Mouse (Mus musculus): Measurements from ENCODE around the gene Neurl4. TPM values are rescaled to one million over a fixed set of nuclear protein-coding genes. Genes with fewer than 3 reads are reported as not detected.
"Not testable (repeated sequence)": the region's sequence is repeated elsewhere in the genome, so short reads cannot be mapped to it uniquely, and the experiment has no call there.

Neurl4 gene
- polyA plus RNA-seq, 1 experiment from 2014 or later, result 15.5 TPM

DNA sequence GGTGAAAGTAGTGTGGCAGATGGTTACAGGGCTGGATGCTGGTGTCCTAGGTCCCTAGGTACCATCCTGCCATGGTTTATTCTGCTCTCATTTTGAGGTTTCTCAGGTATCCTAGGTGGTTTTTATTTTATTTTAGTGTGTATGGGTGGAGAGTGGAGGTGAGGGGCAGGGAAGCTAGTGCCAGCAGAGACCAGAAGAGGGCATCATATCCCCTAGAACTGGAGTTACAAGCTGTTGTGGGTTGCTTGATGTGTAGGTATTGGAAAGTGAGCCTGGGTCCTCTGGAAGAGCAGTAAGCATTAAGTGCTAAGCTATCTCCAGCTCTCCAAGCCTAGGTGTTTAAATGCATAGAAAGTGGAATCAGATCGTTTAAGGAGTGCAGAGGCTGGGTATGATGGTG, 51.4 kb downstream of the Neurl4 start:
- Histone ChIP-seq H3K36me3 (ENCODE audit: poor library complexity, severe bottlenecking) (no peaks in the 10 kb centered on the region), H3K4me1 (peaks cover 12% of the 10 kb centered on the region), H3K27me3 (peaks cover 2% of the 10 kb centered on the region; the same call in 1 of the 2 replicates), H3K9me3 (replicated peaks) (no peaks in the 10 kb centered on the region), H3K4me2 (no peak overlapping the region), H3K27ac (no peak overlapping the region), H3K4me3 (no peak overlapping the region), H3K9ac (no peak overlapping the region)
- ATAC-seq, result no peak
- 55% methylated on average over 1 of the region's 1 CpGs for WGBS

GRCm38 (mm10) chr11:69953267-69953915, 52.5 kb downstream of the Neurl4 start:
- Histone ChIP-seq H3K4me3 (no peak overlapping the region), H3K4me1 (peaks cover 5% of the 10 kb centered on the region), H3K27me3 (peaks cover 2% of the 10 kb centered on the region; the same call in 1 of the 2 replicates), H3K9ac (no peak overlapping the region), H3K4me2 (no peak overlapping the region), H3K27ac (no peak overlapping the region), H3K36me3 (ENCODE audit: poor library complexity, severe bottlenecking) (no peaks in the 10 kb centered on the region), H3K9me3 (replicated peaks) (no peaks in the 10 kb centered on the region)
- ATAC-seq, result no peak
- WGBS, result 70% methylated on average over 11 of the region's 11 CpGs

- not testable (repeated sequence) for ATAC-seq
- WGBS, result 83% methylated on average over 4 of the region's 4 CpGs
Measured at GRCm38 (mm10) chr11:69955618-69956017, 54.7 kb downstream of the Neurl4 start.

DNA sequence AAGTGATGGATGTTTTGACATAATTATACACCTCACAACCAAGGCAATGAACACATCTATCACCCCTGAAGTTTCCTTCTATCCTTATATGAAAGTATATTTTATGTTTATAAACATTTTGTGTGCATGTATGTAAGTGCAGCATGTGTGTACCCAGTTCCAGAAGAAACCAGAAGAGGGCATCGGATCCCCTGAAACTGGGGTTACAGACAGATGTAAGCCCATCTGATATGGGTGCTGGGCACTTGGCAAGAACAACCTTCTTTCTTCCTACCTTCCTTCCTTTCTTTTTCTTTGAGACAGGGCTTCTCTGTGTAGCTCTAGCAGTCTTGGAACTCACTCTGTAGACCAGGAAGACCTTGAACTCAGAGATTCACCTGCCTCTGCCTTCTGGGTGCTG, 55.3 kb downstream of the Neurl4 start:
- H3K27me3 ChIP-seq, result peaks cover 11% of the 10 kb centered on the region
- no peak overlapping the region for H3K27ac ChIP-seq
- H3K36me3 ChIP-seq (ENCODE audit: poor library complexity, severe bottlenecking), result no peaks in the 10 kb centered on the region
- H3K4me1 ChIP-seq, result no peaks in the 10 kb centered on the region
- WGBS, result 74% methylated on average over 1 of the region's 1 CpGs
- H3K9me3 ChIP-seq (replicated peaks), result no peaks in the 10 kb centered on the region
- H3K9ac ChIP-seq, result no peak overlapping the region
- ATAC-seq, result no peak
- no peak overlapping the region for H3K4me2 ChIP-seq
- H3K4me3 ChIP-seq, result no peak overlapping the region

More at GRCm38 (mm10) chr11:69955618-69956017, 54.7 kb downstream of the Neurl4 start:
- H3K27me3 ChIP-seq; H3K27ac ChIP-seq; H3K4me1 ChIP-seq; H3K9ac ChIP-seq; H3K36me3 ChIP-seq (ENCODE audit: poor library complexity, severe bottlenecking); H3K9me3 ChIP-seq (replicated peaks); H3K4me2 ChIP-seq; H3K4me3 ChIP-seq: not testable (repeated sequence)

- 21% methylated on average over 5 of the region's 5 CpGs for WGBS
- Histone ChIP-seq H3K36me3 (ENCODE audit: poor library complexity, severe bottlenecking) (no peaks in the 10 kb centered on the region), H3K27me3 (peaks cover 54% of the 10 kb centered on the region), H3K4me2 (no peak overlapping the region), H3K4me3 (no peak overlapping the region), H3K27ac (no peak overlapping the region), H3K4me1 (no peaks in the 10 kb centered on the region), H3K9me3 (replicated peaks) (no peaks in the 10 kb centered on the region), H3K9ac (no peak overlapping the region)
- ATAC-seq, result no peak
Measured at GRCm38 (mm10) chr11:69960616-69961015, 59.7 kb downstream of the Neurl4 start.

GRCm38 (mm10) chr11:69961841-69962240, 61.0 kb downstream of the Neurl4 start:
- H3K36me3 ChIP-seq (ENCODE audit: poor library complexity, severe bottlenecking), result no peaks in the 10 kb centered on the region
- no peak overlapping the region for H3K4me3 ChIP-seq
- no peak overlapping the region for H3K27ac ChIP-seq
- H3K9ac ChIP-seq, result no peak overlapping the region
- WGBS, result 44% methylated on average over 5 of the region's 5 CpGs
- peaks cover 66% of the 10 kb centered on the region for H3K27me3 ChIP-seq
- H3K4me1 ChIP-seq, result peaks cover 10% of the 10 kb centered on the region
- H3K4me2 ChIP-seq, result no peak overlapping the region
- ATAC-seq, result no peak
- H3K9me3 ChIP-seq (replicated peaks), result no peaks in the 10 kb centered on the region

Small RNA genes within 50 kb of the gene (microRNA-seq; reads per million reads assigned to microRNA genes)
- not detected for gene Mir6924

Other genes starting within 250 kb of the Neurl4 start
- gene Sox15, start 245.8 kb upstream of the Neurl4 start, polyA plus RNA-seq (2015; fragmentation: Nextera tagmentation; extraction: Ambion mirVana), result not detected in 2 replicates
- gene Mpdu1, start 238.4 kb upstream of the Neurl4 start, polyA plus RNA-seq (2015; fragmentation: Nextera tagmentation; extraction: Ambion mirVana), result 89.4 and 95.2 TPM in 2 replicates
- gene Cd68, start 234.9 kb upstream of the Neurl4 start, polyA plus RNA-seq (2015; fragmentation: Nextera tagmentation; extraction: Ambion mirVana), result 4.4 and 5.2 TPM in 2 replicates
- gene Eif4a1, start 228.6 kb upstream of the Neurl4 start, polyA plus RNA-seq (2015; fragmentation: Nextera tagmentation; extraction: Ambion mirVana), result 654 and 701 TPM in 2 replicates
- 93.7 and 99.6 TPM in 2 replicates for gene Senp3, start 219.0 kb upstream of the Neurl4 start, polyA plus RNA-seq (2015; fragmentation: Nextera tagmentation; extraction: Ambion mirVana)
- 0.15 and 0.43 TPM in 2 replicates for gene Tnfsf13, start 215.3 kb upstream of the Neurl4 start, polyA plus RNA-seq (2015; fragmentation: Nextera tagmentation; extraction: Ambion mirVana)
- 1.00 and 1.1 TPM in 2 replicates for gene Tnfsf12, start 205.2 kb upstream of the Neurl4 start, polyA plus RNA-seq (2015; fragmentation: Nextera tagmentation; extraction: Ambion mirVana)
- gene Tnfsfm13, start 205.0 kb upstream of the Neurl4 start, polyA plus RNA-seq (2015; fragmentation: Nextera tagmentation; extraction: Ambion mirVana), result 0.45 and 0.87 TPM in 2 replicates
- gene Polr2a, start 142.4 kb upstream of the Neurl4 start, polyA plus RNA-seq (2015; fragmentation: Nextera tagmentation; extraction: Ambion mirVana), result 23.2 and 24.1 TPM in 2 replicates
- 0.26 and 0.58 TPM in 2 replicates for gene Slc35g3, start 139.1 kb upstream of the Neurl4 start, polyA plus RNA-seq (2015; fragmentation: Nextera tagmentation; extraction: Ambion mirVana)
- gene Zbtb4, start 135.2 kb upstream of the Neurl4 start, polyA plus RNA-seq (2015; fragmentation: Nextera tagmentation; extraction: Ambion mirVana), result 1.6 and 1.8 TPM in 2 replicates
- gene Chrnb1, start 105.1 kb upstream of the Neurl4 start, polyA plus RNA-seq (2015; fragmentation: Nextera tagmentation; extraction: Ambion mirVana), result 1.5 TPM in 2 replicates
- gene Fgf11, start 99.2 kb upstream of the Neurl4 start, polyA plus RNA-seq (2015; fragmentation: Nextera tagmentation; extraction: Ambion mirVana), result 3.3 and 3.8 TPM in 2 replicates
- 0.39 and 1.00 TPM in 2 replicates for gene Tmem102, start 95.4 kb upstream of the Neurl4 start, polyA plus RNA-seq (2015; fragmentation: Nextera tagmentation; extraction: Ambion mirVana)
- not detected in 2 replicates for gene Gm39566, start 85.8 kb upstream of the Neurl4 start, polyA plus RNA-seq (2015; fragmentation: Nextera tagmentation; extraction: Ambion mirVana)
- gene Spem2, start 82.6 kb upstream of the Neurl4 start, polyA plus RNA-seq (2015; fragmentation: Nextera tagmentation; extraction: Ambion mirVana), result not detected in 2 replicates
- 0.37 and 0.52 TPM in 2 replicates for gene Spem1, start 78.9 kb upstream of the Neurl4 start, polyA plus RNA-seq (2015; fragmentation: Nextera tagmentation; extraction: Ambion mirVana)
- gene Nlgn2, start 63.3 kb upstream of the Neurl4 start, polyA plus RNA-seq (2015; fragmentation: Nextera tagmentation; extraction: Ambion mirVana), result 16.6 and 17.0 TPM in 2 replicates
- 340 and 360 TPM in 2 replicates for gene Tmem256, start 62.6 kb upstream of the Neurl4 start, polyA plus RNA-seq (2015; fragmentation: Nextera tagmentation; extraction: Ambion mirVana)
- 44.1 and 45.4 TPM in 2 replicates for gene Plscr3, start 54.7 kb upstream of the Neurl4 start, polyA plus RNA-seq (2015; fragmentation: Nextera tagmentation; extraction: Ambion mirVana)
- gene Tnk1, start 42.3 kb upstream of the Neurl4 start, polyA plus RNA-seq (2015; fragmentation: Nextera tagmentation; extraction: Ambion mirVana), result 0.09 and 0.20 TPM in 2 replicates
- not detected in 2 replicates for gene Tmem95, start 23.1 kb upstream of the Neurl4 start, polyA plus RNA-seq (2015; fragmentation: Nextera tagmentation; extraction: Ambion mirVana)
- gene Kctd11, start 19.7 kb upstream of the Neurl4 start, polyA plus RNA-seq (2015; fragmentation: Nextera tagmentation; extraction: Ambion mirVana), result 1.3 and 1.4 TPM in 2 replicates
- gene Acap1, start 5.5 kb upstream of the Neurl4 start, polyA plus RNA-seq (2015; fragmentation: Nextera tagmentation; extraction: Ambion mirVana), result 0.28 and 0.34 TPM in 2 replicates
- gene 2810408A11Rik, start 85 bp upstream of the Neurl4 start, polyA plus RNA-seq (2015; fragmentation: Nextera tagmentation; extraction: Ambion mirVana), result 19.1 and 20.3 TPM in 2 replicates
- 90.1 and 93.2 TPM in 2 replicates for gene Gps2, start 12.8 kb downstream of the Neurl4 start, polyA plus RNA-seq (2015; fragmentation: Nextera tagmentation; extraction: Ambion mirVana)
- 1,467 and 1,510 TPM in 2 replicates for gene Eif5a, start 20.9 kb downstream of the Neurl4 start, polyA plus RNA-seq (2015; fragmentation: Nextera tagmentation; extraction: Ambion mirVana)
- gene Ybx2, start 34.7 kb downstream of the Neurl4 start, polyA plus RNA-seq (2015; fragmentation: Nextera tagmentation; extraction: Ambion mirVana), result 4.5 and 6.0 TPM in 2 replicates
- gene Slc2a4, start 47.1 kb downstream of the Neurl4 start, polyA plus RNA-seq (2015; fragmentation: Nextera tagmentation; extraction: Ambion mirVana), result 9.3 and 12.6 TPM in 2 replicates
- gene Cldn7, start 63.7 kb downstream of the Neurl4 start, polyA plus RNA-seq (2015; fragmentation: Nextera tagmentation; extraction: Ambion mirVana), result 0.59 and 1.4 TPM in 2 replicates
- gene Ctdnep1, start 80.1 kb downstream of the Neurl4 start, polyA plus RNA-seq (2015; fragmentation: Nextera tagmentation; extraction: Ambion mirVana), result 21.1 and 24.3 TPM in 2 replicates
- gene Elp5, start 81.4 kb downstream of the Neurl4 start, polyA plus RNA-seq (2015; fragmentation: Nextera tagmentation; extraction: Ambion mirVana), result 157 and 164 TPM in 2 replicates
- gene Gabarap, start 90.1 kb downstream of the Neurl4 start, polyA plus RNA-seq (2015; fragmentation: Nextera tagmentation; extraction: Ambion mirVana), result 598 and 670 TPM in 2 replicates
- 78.5 and 79.9 TPM in 2 replicates for gene Phf23, start 94.7 kb downstream of the Neurl4 start, polyA plus RNA-seq (2015; fragmentation: Nextera tagmentation; extraction: Ambion mirVana)
- 31.8 and 35.4 TPM in 2 replicates for gene Dvl2, start 99.5 kb downstream of the Neurl4 start, polyA plus RNA-seq (2015; fragmentation: Nextera tagmentation; extraction: Ambion mirVana)
- 48.7 and 51.3 TPM in 2 replicates for gene Acadvl, start 114.3 kb downstream of the Neurl4 start, polyA plus RNA-seq (2015; fragmentation: Nextera tagmentation; extraction: Ambion mirVana)
- 26.2 and 31.1 TPM in 2 replicates for gene Dlg4, start 115.9 kb downstream of the Neurl4 start, polyA plus RNA-seq (2015; fragmentation: Nextera tagmentation; extraction: Ambion mirVana)
- gene Asgr1, start 153.0 kb downstream of the Neurl4 start, polyA plus RNA-seq (2015; fragmentation: Nextera tagmentation; extraction: Ambion mirVana), result 0.37 and 0.59 TPM in 2 replicates
- not detected in 2 replicates for gene Asgr2, start 191.6 kb downstream of the Neurl4 start, polyA plus RNA-seq (2015; fragmentation: Nextera tagmentation; extraction: Ambion mirVana)
- 0.32 TPM in 1 of 2 replicates, not detected in the other for gene Mgl2, start 229.3 kb downstream of the Neurl4 start, polyA plus RNA-seq (2015; fragmentation: Nextera tagmentation; extraction: Ambion mirVana)